Comparison of ENCODE assay signal across 13 mouse cellular contexts in genomic region chr1:62374427-62375050, GRCm38 (mm10).
"Had no signal": no experiment of that assay in that cellular context is flagged by ENCODE, and none has a peak within 500 bp of the region (broad histone marks: within the 10 kb centered on the region; RNA-seq: fewer than 3 reads in every experiment).

No protein-coding gene starts in this region.

- ATAC-seq: liver, postnatal 0 days; midbrain, embryonic 13.5 days had no signal

- H3K9ac ChIP-seq: kidney, embryonic 15.5 days; limb, embryonic 12.5 days; liver, embryonic 13.5 days; liver, postnatal 0 days; lung, embryonic 15.5 days; midbrain, embryonic 13.5 days; neural tube, embryonic 12.5 days had no signal

- H3K36me3 ChIP-seq: kidney, embryonic 15.5 days; limb, embryonic 12.5 days; liver, embryonic 13.5 days; lung, embryonic 15.5 days; midbrain, embryonic 13.5 days; neural tube, embryonic 12.5 days had no signal

- H3K4me3 ChIP-seq: kidney, embryonic 15.5 days; limb, embryonic 12.5 days; liver, embryonic 13.5 days; lung, embryonic 15.5 days; midbrain, embryonic 13.5 days; neural tube, embryonic 12.5 days had no signal

- H3K27ac ChIP-seq: kidney, embryonic 15.5 days; limb, embryonic 12.5 days; liver, embryonic 13.5 days; lung, embryonic 15.5 days; midbrain, embryonic 13.5 days; neural tube, embryonic 12.5 days; stomach, postnatal 0 days had no signal

- H3K4me2 ChIP-seq: kidney, embryonic 15.5 days; liver, embryonic 13.5 days; lung, embryonic 15.5 days; midbrain, embryonic 13.5 days; neural tube, embryonic 12.5 days had no signal

- H3K9me3 ChIP-seq: kidney, embryonic 15.5 days; limb, embryonic 12.5 days; liver, embryonic 13.5 days; lung, embryonic 15.5 days; midbrain, embryonic 13.5 days; neural tube, embryonic 12.5 days had no signal

- H3K27me3 ChIP-seq: kidney, embryonic 15.5 days; limb, embryonic 12.5 days; liver, embryonic 13.5 days; lung, embryonic 15.5 days; midbrain, embryonic 13.5 days; neural tube, embryonic 12.5 days had no signal

- DNase-seq: kidney, postnatal 14 days; liver; liver, embryonic 13.5 days; liver, postnatal 0 days; lung, postnatal 14 days; thymus, adult 18-20 months; thymus, postnatal 25 days had no signal

- H3K4me1 ChIP-seq: kidney, embryonic 15.5 days; liver, embryonic 13.5 days; lung, embryonic 15.5 days; midbrain, embryonic 13.5 days; neural tube, embryonic 12.5 days had no signal
